Mouse (Mus musculus) neural tube, embryonic 14.5 days (tissue): ENCODE results near the gene Olfr1323. TPM values are rescaled to one million over a fixed set of nuclear protein-coding genes. Genes with fewer than 3 reads are reported as not detected.

Experiments
- ATAC-seq: fragments of 200-750 bp; cut with Nextera tagmentation; 2 replicates; pipeline ENCODE4 v1.8.0; 2017; ENCODE audit warnings: low read depth, mild to moderate bottlenecking, moderate TSS enrichment, moderate library complexity
- H3K27ac ChIP-seq: fragments of 300-500 bp; sonication (generic); 2 replicates; pipeline ENCODE4 v1.5.1; 2014; ENCODE audit warnings: low read depth, mild to moderate bottlenecking, control low read depth, low read length, moderate library complexity, mixed read lengths
- H3K27me3 ChIP-seq: fragments of 300-500 bp; sonication (generic); 2 replicates; pipeline ENCODE4 v1.6.1; 2014; ENCODE audit warnings: low read length; ENCODE audit not compliant: control insufficient read depth, insufficient read depth
- H3K36me3 ChIP-seq: fragments of 300-500 bp; sonication (generic); 2 replicates; pipeline ENCODE4 v1.6.1; 2014; ENCODE audit warnings: low read length, mixed read lengths; ENCODE audit not compliant: control insufficient read depth, insufficient read depth
- H3K4me1 ChIP-seq: fragments of 300-500 bp; sonication (generic); 2 replicates; pipeline ENCODE4 v1.6.1; 2014; ENCODE audit warnings: low read length; ENCODE audit not compliant: control insufficient read depth, insufficient read depth
- H3K4me2 ChIP-seq: fragments of 300-500 bp; sonication (generic); 2 replicates; pipeline ENCODE4 v1.6.1; 2014; ENCODE audit warnings: mild to moderate bottlenecking, low read depth, low read length, control low read depth
- H3K4me3 ChIP-seq: fragments of 300-500 bp; sonication (generic); 2 replicates; pipeline ENCODE4 v1.5.1; 2014; ENCODE audit warnings: low read depth, low read length, control low read depth, mixed read lengths
- H3K9ac ChIP-seq: fragments of 300-500 bp; sonication (generic); replicated peaks from 2 replicates; pipeline ENCODE4 v1.6.1; 2014; ENCODE audit warnings: low read depth, mild to moderate bottlenecking, control low read depth, low read length, mixed read lengths
- H3K9me3 ChIP-seq: fragments of 300-500 bp; sonication (generic); 2 replicates; pipeline ENCODE4 v1.6.1; 2016; ENCODE audit warnings: low read length; ENCODE audit not compliant: control insufficient read depth
- WGBS: fragments of 180-500 bp; shearing (Covaris S2); extraction: QIAGEN DNeasy Blood & Tissue Kit; methylation state at CpG from one replicate; pipeline ENCODE4 v1.1.7; 2014; 5-methylcytosine and 5-hydroxymethylcytosine counted together
- polyA plus RNA-seq: library from polyadenylated mRNA; unstranded; fragments of >200 nt; fragmentation: Nextera tagmentation; extraction: Ambion mirVana; gene quantifications from 2 replicates; pipeline ENCODE4 v1.2.1, GENCODE M21; 2014

Olfr1323 gene
- not detected in 2 replicates for polyA plus RNA-seq

DNA sequence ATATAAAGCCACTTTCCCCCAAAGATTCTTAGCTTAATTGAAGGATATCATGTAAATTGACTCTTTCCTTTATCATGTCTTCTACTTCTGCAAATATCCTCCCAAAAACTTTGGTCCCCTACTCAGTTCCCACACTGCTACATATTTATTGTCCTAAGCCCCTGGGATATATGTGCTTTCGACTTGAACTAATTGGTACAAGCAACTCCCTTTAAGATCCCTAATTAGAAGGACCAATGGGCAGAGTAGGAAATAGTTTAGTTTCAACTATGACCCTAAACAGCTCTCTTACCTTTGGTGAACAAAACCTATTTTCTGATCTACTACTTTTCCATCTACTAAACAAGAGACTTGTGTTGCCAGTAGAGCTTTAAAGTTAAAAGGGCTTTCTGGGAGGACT, at the start of gene Olfr1323:
Gene Olfr1323, minus strand, starts transcription at position 101 of the 400 bp plus-strand sequence.
- Histone ChIP-seq H3K36me3 (no peaks in the 10 kb centered on the region), H3K4me2 (no peak within 1 kb of the TSS), H3K4me1 (no peaks in the 10 kb centered on the region), H3K27ac (no peak within 1 kb of the TSS), H3K9me3 (no peaks in the 10 kb centered on the region), H3K27me3 (no peaks in the 10 kb centered on the region), H3K4me3 (no peak within 1 kb of the TSS), H3K9ac (no peak within 1 kb of the TSS)
- 85% methylated on average over 1 of the region's 1 CpGs for WGBS
- no peak for ATAC-seq

DNA sequence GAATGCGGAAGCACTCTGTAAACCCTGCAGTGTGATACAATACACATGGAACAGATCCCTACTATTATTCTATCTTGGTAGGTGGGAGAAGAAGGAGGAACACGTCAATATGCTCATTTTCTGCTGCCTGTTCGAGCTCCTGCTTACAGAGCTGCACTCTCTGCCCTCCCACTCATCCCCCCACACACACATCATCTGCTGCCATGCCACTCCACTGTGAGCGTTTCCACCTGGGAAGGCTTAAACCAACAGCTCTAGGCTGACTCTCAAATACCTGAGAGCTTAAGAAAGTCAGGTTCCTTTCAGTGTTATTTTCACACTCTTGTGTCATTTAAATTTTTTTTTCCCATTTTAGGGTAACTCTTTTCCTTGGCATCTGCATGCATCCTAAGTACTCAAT, 6.9 kb downstream of the Olfr1323 start:
- H3K4me3 ChIP-seq = no peak overlapping the region
- no peak overlapping the region for H3K9ac ChIP-seq
- H3K4me1 ChIP-seq = no peaks in the 10 kb centered on the region
- no peaks in the 10 kb centered on the region for H3K9me3 ChIP-seq
- ATAC-seq = no peak
- H3K36me3 ChIP-seq = no peaks in the 10 kb centered on the region
- no peaks in the 10 kb centered on the region for H3K27me3 ChIP-seq
- 57% methylated on average over 4 of the region's 4 CpGs for WGBS
- H3K27ac ChIP-seq = no peak overlapping the region
- H3K4me2 ChIP-seq = no peak overlapping the region

Other genes with a start within 250 kb of the Olfr1323 start
- gene Igsf1, start 221.6 kb downstream of the Olfr1323 start, polyA plus RNA-seq = 6.6 and 8.3 TPM in 2 replicates
- gene Olfr1322, start 127.9 kb downstream of the Olfr1323 start, polyA plus RNA-seq = not detected in 2 replicates